Mouse (Mus musculus): ENCODE results near the gene Shisal2b.
A peak's percentile ranks its signal among the peaks of the same experiment; 100 is the strongest.

Gene Shisal2b

GRCm38 (mm10) chr13:104816635-104817571 lies 46.8 kb downstream of the Shisal2b start, which contains the start of gene Cwc27:
Cwc27 (minus strand) TSS chr13:104817142.
- DNase-seq (ENCODE audit: inconsistent age in 2 of 2, low spot score in 1 of 2) = peak; percentile 85 to 97

- no peak for DNase-seq (ENCODE audit: inconsistent age in 2 of 2, low spot score in 1 of 2)
Observed at GRCm38 (mm10) chr13:104816270-104816634, 47.4 kb downstream of the Shisal2b start.

GRCm38 (mm10) chr13:104805681-104806080 lies 58.0 kb downstream of the Shisal2b start:
- peak in 1 of 2 experiments; percentile 59 for DNase-seq (ENCODE audit: inconsistent age in 2 of 2, low spot score in 1 of 2)

GRCm38 (mm10) chr13:104799566-104800182 lies 64.0 kb downstream of the Shisal2b start:
- no peak for DNase-seq (ENCODE audit: inconsistent age in 2 of 2, low spot score in 1 of 2)

GRCm38 (mm10) chr13:104799067-104799466 lies 64.6 kb downstream of the Shisal2b start:
- no peak for DNase-seq (ENCODE audit: inconsistent age in 2 of 2, low spot score in 1 of 2)

All from adrenal gland, adult (tissue).